Mouse (Mus musculus): ENCODE measurements at regions not wholly inside any gene's neighbourhood (a gene's known extent, or its start where the extent isn't known, plus 50 kb on each side); places are given as distances from the start of the nearest gene placed in this dataset.

DNA sequence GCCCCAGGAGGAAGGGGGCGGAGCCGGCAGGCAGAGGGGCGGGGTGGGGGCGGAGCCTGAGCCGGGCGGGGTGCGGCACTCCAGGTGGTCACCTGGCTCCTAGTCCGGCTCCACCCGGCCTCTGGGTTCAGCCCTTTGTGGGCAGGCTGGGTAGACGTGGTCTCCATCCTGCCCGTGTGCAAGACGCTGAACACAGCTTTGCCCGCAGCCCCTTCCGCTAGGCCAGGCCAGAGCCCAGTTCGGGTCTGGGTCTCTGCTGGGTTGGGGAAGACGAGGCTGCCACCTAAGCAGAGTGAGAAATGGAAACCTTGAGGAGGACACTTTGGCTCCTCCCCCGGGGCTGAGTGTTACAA, 161.4 kb upstream of the Nfe2l3 start:
- Histone ChIP-seq H3K27ac (replicated peaks) (peak overlapping the region; percentile 91), H3K27me3 (replicated peaks; ENCODE audit: low read depth, poor library complexity, severe bottlenecking) (peaks cover 12% of the 10 kb centered on the region; the same call in 1 of the 2 replicates), H3K36me3 (replicated peaks) (no peaks in the 10 kb centered on the region), H3K4me1 (peaks cover 26% of the 10 kb centered on the region), H3K9me3 (no peaks in the 10 kb centered on the region), H3K4me3 (peak overlapping the region; percentile 89)
- no peak for DNase-seq (ENCODE audit: low spot score)
- 3% methylated on average over 17 of the region's 17 CpGs for WGBS

DNA sequence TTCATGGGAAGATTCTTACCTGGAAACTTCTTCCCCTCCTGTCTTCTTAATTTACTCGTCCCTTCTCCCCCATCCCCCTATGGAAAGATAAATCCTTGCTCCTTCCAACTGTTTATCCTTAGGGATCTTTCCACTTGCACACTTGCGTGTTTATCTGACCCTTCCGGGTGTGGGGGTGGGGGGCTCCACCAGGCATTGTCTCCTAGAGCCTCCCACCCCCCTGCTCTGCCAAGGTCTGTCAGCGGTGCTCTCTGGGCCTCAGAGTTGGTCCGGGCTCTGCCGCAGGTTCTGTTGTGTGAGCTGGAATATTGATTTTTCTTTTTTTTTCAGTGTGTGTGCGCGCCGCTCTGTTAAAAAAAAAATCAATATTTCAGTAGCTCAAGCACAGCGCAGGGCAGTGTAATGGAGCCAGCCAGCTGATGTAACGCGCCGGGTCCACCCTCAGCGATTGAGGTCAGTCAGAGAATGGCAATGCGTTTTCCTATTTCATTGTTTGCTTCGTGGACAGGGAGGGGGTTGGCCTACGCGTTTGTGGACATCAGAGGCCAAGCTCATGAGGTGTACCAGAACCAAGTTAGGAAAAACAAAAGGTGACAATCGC, 160.2 kb upstream of the Nfe2l3 start:
- 87% methylated on average over 19 of the region's 19 CpGs for WGBS
- H3K27me3 ChIP-seq (replicated peaks; ENCODE audit: low read depth, poor library complexity, severe bottlenecking): peaks cover 16% of the 10 kb centered on the region; the same call in 1 of the 2 replicates
- peaks cover 26% of the 10 kb centered on the region for H3K4me1 ChIP-seq
- H3K27ac ChIP-seq (replicated peaks): no peak overlapping the region
- no peaks in the 10 kb centered on the region for H3K36me3 ChIP-seq (replicated peaks)
- DNase-seq (ENCODE audit: low spot score): no peak
- no peaks in the 10 kb centered on the region for H3K9me3 ChIP-seq
- H3K4me3 ChIP-seq: no peak overlapping the region

DNA sequence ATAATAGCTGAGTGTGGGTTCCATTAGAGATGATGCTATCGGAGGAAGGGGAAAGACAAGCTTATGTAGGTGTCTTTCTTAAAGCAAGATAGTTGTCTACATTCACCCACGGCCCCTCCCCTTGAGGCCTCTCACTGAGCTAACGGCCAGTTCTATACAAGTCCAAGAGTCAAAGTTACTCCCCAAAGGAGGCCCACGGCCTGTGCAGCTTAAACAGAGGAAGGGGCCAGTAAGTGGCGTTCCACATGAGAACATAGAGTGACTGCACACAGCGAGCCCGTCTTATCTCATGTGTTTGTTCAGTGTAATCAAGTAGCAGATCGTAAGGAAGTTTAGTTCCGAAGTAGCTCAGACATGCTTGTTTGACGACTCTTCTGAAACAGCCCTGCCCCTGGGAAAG, 153.0 kb upstream of the Nfe2l3 start:
- Histone ChIP-seq H3K4me1 (peaks cover 17% of the 10 kb centered on the region), H3K36me3 (replicated peaks) (no peaks in the 10 kb centered on the region), H3K9me3 (no peaks in the 10 kb centered on the region), H3K27me3 (replicated peaks; ENCODE audit: low read depth, poor library complexity, severe bottlenecking) (0 out of 2 replicates have a peak, but pooled peaks cover 4% of the 10 kb centered on the region), H3K4me3 (no peak overlapping the region), H3K27ac (replicated peaks) (no peak overlapping the region)
- 87% methylated on average over 10 of the region's 10 CpGs for WGBS
- no peak for DNase-seq (ENCODE audit: low spot score)

DNA sequence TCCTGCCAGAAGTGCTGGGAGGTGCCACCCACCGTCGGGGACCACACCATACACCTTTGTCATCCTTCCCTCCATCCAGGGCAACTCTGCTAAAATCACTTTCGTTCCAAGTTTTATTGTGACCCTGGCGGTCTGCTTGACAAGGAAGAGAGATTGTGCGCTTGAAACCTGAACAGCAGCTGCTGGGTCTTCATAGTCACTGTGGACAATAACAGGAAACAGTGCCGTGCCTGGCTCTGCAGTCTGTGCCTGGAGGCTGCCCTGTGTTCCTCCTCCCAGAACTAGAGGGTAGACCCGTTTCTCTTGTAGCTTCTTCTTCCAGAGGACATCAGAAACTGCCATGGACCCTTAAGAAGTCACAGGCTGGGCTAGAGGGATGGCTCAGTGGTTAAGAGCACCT, 152.2 kb upstream of the Nfe2l3 start:
- WGBS: 78% methylated on average over 7 of the region's 7 CpGs
- no peak overlapping the region for H3K4me3 ChIP-seq
- DNase-seq (ENCODE audit: low spot score): no peak

DNA sequence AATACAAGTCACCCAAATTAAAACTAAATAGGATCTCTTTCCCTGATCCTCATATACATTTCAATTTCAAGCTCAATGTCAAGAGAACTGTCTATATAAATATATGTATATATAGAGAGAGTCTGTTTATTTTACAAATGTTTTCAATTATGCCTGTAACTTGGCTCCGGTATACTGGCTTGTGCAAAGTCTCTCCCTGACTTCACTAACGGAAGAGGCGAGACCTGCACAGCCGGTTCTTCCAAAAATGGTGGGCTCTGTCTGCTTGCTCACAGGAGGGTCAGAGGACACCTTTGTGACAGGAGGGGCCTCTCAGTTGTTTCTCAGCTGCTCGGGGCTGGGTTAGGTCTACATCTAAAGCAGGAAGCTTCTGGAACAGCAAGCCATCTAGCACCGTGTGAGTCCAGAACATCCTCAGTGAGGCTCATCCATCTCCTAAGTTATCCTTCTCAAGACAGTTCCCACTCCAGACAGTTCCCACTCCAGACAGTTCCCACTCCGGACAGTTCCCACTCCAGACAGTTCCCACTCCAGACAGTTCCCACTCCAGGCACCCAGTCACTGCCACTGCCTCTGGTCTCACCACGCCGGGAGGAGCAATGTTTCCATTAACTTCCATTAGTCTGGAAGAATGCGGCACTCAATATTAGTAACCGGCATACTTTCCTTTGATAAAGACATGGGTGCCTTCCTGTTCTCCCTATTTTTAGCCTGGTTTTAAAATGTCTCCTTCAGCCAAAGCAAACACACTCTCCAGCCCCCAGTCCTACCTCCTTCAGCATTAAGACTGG, 148.4 kb upstream of the Nfe2l3 start:
- H3K36me3 ChIP-seq (replicated peaks): no peaks in the 10 kb centered on the region
- WGBS: 74% methylated on average over 11 of the region's 11 CpGs
- H3K27me3 ChIP-seq (replicated peaks; ENCODE audit: low read depth, poor library complexity, severe bottlenecking): no peaks in the 10 kb centered on the region
- peak overlapping the region; percentile 24; the same call in 1 of the 2 replicates for H3K27ac ChIP-seq (replicated peaks)
- peaks cover 24% of the 10 kb centered on the region for H3K4me1 ChIP-seq
- no peak overlapping the region for H3K4me3 ChIP-seq
- peak; percentile 25 for DNase-seq (ENCODE audit: low spot score)
- no peaks in the 10 kb centered on the region for H3K9me3 ChIP-seq

More for the DNA sequence above, 152.2 kb upstream of the Nfe2l3 start:
- 0 out of 2 replicates have a peak, but pooled peaks cover 4% of the 10 kb centered on the region for H3K27me3 ChIP-seq (replicated peaks; ENCODE audit: low read depth, poor library complexity, severe bottlenecking)
- no peaks in the 10 kb centered on the region for H3K9me3 ChIP-seq
- peaks cover 24% of the 10 kb centered on the region for H3K4me1 ChIP-seq
- H3K27ac ChIP-seq (replicated peaks): no peak overlapping the region
- H3K36me3 ChIP-seq (replicated peaks): no peaks in the 10 kb centered on the region

DNA sequence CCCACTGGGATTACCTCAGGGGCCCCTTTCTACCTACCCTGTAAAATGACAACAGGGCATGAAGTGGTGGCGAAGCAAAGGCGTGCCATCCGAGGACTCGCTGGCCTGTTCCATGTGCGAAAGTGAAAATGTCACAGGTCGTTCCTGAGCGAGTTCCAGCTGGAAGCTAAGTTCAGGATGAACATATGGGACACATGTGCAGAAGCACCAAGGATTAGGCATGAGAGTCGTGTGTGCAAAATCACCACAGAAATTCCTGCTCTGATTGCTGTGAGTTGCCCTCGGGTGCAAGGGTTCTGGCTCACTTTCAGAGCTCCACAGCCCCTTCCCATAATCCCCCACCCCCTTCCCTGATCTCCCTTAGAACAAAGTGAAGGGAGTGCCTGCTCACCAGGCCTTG, 147.6 kb upstream of the Nfe2l3 start:
- H3K4me1 ChIP-seq: peaks cover 24% of the 10 kb centered on the region
- 72% methylated on average over 9 of the region's 9 CpGs for WGBS
- H3K36me3 ChIP-seq (replicated peaks): no peaks in the 10 kb centered on the region
- H3K27ac ChIP-seq (replicated peaks): peak overlapping the region; percentile 24; the same call in 1 of the 2 replicates
- no peaks in the 10 kb centered on the region for H3K9me3 ChIP-seq
- no peak overlapping the region for H3K4me3 ChIP-seq
- DNase-seq (ENCODE audit: low spot score): no peak
- H3K27me3 ChIP-seq (replicated peaks; ENCODE audit: low read depth, poor library complexity, severe bottlenecking): no peaks in the 10 kb centered on the region

DNA sequence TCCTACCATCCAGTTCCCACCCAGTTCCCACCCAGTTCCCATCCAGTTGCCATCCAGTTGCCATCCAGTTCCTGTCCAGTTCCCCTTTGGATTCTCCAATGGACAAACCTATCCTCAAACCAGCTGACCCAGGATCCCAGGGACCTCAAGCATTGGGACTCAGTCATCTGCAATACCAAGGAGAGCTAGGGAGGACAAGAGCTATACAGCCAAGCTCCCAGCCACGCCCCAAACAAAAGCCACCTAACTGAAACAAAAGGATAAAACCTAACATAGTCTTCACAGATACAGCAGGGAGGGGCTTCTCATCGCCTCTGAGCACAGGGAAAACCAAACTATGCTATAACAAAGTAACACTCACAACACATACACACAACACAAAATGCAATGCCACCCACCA, 145.6 kb upstream of the Nfe2l3 start:
- Histone ChIP-seq H3K36me3 (replicated peaks) (no peaks in the 10 kb centered on the region), H3K9me3 (no peaks in the 10 kb centered on the region), H3K27me3 (replicated peaks; ENCODE audit: low read depth, poor library complexity, severe bottlenecking) (no peaks in the 10 kb centered on the region), H3K4me3 (no peak overlapping the region), H3K27ac (replicated peaks) (no peak overlapping the region), H3K4me1 (peaks cover 21% of the 10 kb centered on the region)
- DNase-seq (ENCODE audit: low spot score): no peak
- WGBS: 81% methylated on average over 2 of the region's 2 CpGs

DNA sequence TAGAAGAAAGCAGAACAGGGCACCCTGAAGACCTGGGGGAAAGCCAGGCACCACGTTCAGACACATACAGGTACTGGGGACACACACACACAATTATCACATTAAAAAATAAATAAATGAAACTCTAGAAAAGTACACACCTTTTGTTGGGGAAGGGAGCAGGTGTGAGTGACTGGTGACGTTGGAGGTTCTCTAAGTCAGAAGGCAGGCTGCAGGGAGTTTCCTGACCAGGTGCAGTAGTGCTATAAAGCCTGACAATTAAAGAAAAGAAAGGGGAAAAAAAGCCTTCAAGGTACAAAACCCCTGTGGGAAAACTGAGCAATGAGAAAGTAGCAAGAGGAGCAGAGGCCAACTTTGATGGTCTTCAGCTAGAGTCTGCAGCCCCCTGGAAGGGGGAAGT, 145.1 kb upstream of the Nfe2l3 start:
- no peaks in the 10 kb centered on the region for H3K36me3 ChIP-seq (replicated peaks)
- H3K27me3 ChIP-seq (replicated peaks; ENCODE audit: low read depth, poor library complexity, severe bottlenecking): no peaks in the 10 kb centered on the region
- H3K4me1 ChIP-seq: peaks cover 21% of the 10 kb centered on the region
- no peak overlapping the region for H3K27ac ChIP-seq (replicated peaks)
- no peaks in the 10 kb centered on the region for H3K9me3 ChIP-seq
- DNase-seq (ENCODE audit: low spot score): no peak
- H3K4me3 ChIP-seq: no peak overlapping the region
- WGBS: 72% methylated on average over 2 of the region's 2 CpGs

DNA sequence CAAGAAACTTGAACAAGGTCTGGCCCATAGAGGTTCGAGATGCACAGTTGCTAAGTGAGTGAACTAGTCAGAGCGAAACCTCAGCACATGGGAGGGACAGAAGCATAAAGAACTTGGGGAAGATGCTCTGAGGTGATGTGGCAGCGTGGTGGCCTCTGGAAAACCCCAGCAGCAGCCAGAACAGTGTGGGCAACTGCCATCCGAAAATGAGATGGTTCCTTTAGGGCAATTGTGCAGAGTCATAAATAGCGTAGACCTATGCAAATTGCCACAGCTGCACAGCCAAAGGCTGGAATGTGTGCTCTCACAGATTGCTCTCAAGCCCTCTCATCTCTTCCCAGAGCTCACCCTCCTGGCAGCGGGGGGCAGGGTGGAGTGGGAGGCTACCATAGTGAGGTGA, 144.7 kb upstream of the Nfe2l3 start:
- H3K36me3 ChIP-seq (replicated peaks): no peaks in the 10 kb centered on the region
- DNase-seq (ENCODE audit: low spot score): no peak

DNA sequence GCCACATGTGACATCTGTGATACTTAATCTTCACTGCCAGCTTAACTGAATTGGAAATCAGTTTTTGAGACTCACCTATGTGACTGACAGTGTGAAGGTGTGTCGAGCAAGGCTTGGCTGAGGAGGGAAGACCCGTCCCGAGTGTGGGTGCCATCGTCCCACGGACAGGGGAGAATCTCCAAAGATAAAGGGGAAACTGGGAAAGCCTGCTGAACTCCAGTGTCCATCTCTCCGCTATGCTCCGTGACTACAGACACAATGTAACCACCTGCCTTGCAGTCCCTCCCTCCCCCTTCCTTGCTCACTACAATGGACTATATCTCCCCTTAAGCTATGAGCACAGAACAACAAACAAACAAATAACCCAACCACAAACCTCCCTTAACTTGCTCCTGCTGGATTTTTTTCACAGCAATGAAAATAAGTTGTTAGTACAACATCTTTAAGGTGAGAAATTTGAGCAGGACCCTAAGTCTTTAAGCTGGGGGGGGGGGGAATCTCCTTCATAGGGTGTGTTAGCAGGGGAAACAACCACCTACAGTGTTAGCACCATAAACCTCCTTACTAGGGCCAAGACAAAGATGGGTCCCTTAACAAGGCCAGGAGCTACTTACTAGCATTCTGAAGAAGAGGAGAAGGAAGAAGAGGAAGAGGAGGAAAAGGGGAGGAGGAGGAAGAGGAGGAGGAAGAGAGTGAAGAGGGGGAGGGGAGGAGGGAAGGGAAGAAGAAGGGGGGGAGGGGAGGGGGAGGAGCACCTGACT, 144.0 kb upstream of the Nfe2l3 start:
- Histone ChIP-seq H3K27me3 (replicated peaks; ENCODE audit: low read depth, poor library complexity, severe bottlenecking) (no peaks in the 10 kb centered on the region), H3K4me1 (peaks cover 15% of the 10 kb centered on the region), H3K9me3 (no peaks in the 10 kb centered on the region), H3K36me3 (replicated peaks) (no peaks in the 10 kb centered on the region), H3K27ac (replicated peaks) (no peak overlapping the region), H3K4me3 (no peak overlapping the region)
- 80% methylated on average over 7 of the region's 7 CpGs for WGBS
- DNase-seq (ENCODE audit: low spot score): no peak

More for the DNA sequence above, 144.7 kb upstream of the Nfe2l3 start:
- H3K4me3 ChIP-seq: no peak overlapping the region
- no peaks in the 10 kb centered on the region for H3K9me3 ChIP-seq
- WGBS: 75% methylated on average over 6 of the region's 6 CpGs
- H3K4me1 ChIP-seq: peaks cover 21% of the 10 kb centered on the region
- H3K27me3 ChIP-seq (replicated peaks; ENCODE audit: low read depth, poor library complexity, severe bottlenecking): no peaks in the 10 kb centered on the region
- no peak overlapping the region for H3K27ac ChIP-seq (replicated peaks)

DNA sequence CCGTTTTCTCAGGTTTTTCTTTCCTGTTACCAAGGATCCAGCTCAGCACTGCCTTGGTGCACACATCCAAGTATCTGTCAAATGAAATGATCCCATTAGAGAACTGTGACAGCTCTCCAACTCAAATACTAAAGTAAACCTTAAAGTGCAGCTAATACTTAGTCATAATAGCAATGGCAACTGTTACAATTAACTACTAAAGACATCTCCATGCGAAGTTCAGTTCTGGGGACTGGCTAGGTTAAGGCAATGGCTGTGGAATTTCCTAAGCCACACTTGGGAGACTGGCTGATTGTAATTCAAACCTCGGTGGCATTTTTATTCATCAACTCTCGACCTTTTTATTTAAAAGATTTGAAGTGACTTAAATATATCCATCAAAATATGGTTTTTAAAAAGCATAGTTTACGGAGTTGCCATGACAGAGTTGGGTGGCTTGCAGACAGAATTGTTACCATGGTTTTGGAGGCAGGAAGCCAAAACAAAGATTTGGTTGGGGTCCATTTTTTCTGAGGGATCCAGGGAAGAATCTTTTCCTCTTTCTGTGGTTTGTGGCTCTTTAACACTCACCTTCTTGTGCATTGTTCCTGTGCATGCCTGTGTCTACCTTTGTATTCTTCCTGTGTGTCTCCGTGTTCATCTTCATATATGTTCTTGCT, 143.3 kb upstream of the Nfe2l3 start:
- Histone ChIP-seq H3K9me3 (no peaks in the 10 kb centered on the region), H3K4me3 (no peak overlapping the region), H3K27me3 (replicated peaks; ENCODE audit: low read depth, poor library complexity, severe bottlenecking) (no peaks in the 10 kb centered on the region), H3K36me3 (replicated peaks) (no peaks in the 10 kb centered on the region), H3K4me1 (peaks cover 10% of the 10 kb centered on the region), H3K27ac (replicated peaks) (no peak overlapping the region)
- DNase-seq (ENCODE audit: low spot score): no peak
- 73% methylated on average over 6 of the region's 6 CpGs for WGBS

DNA sequence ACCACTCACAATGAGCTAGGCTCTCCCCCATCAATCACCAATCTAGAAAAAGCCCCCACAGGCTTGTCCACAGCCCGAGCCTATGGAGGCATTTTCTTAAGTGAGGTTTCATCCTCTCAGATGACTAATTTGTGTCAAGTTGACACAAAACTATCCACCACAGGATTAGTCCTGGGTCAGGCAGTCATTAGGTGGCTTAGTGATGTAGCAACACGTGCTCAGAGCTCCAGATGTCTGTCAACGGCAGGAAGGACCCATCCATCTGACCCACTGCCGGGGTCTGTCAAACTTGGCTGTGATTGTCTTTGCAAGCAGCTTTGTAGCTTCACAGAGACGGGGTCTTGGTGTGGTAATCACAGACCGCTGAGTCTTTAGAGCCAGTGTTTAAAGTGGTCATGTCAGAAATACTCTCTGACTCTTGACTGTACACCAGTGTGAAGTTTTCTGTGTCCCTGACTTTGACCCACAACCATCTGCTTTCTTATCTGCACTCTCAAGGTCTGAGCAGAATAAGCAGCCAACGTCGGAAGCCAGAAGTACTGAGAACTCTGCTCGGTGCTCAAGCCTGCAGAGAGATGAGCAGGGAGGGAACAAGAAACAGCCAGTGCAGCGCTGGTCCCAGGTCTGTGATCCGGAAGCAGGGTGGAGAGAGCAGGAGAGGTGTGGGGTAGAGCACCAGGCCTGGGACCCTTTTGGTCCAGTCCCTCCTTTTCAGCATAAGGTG, 131.6 kb upstream of the Nfe2l3 start:
- H3K9me3 ChIP-seq: peaks cover 4% of the 10 kb centered on the region; the same call in 1 of the 2 replicates
- DNase-seq (ENCODE audit: low spot score): no peak
- no peaks in the 10 kb centered on the region for H3K4me1 ChIP-seq
- no peaks in the 10 kb centered on the region for H3K36me3 ChIP-seq (replicated peaks)
- H3K27me3 ChIP-seq (replicated peaks; ENCODE audit: low read depth, poor library complexity, severe bottlenecking): no peaks in the 10 kb centered on the region
- no peak overlapping the region for H3K4me3 ChIP-seq
- WGBS: 77% methylated on average over 11 of the region's 11 CpGs
- H3K27ac ChIP-seq (replicated peaks): no peak overlapping the region

Measured in embryonic facial prominence, embryonic 10.5 days (tissue).